Mouse (Mus musculus): Measurements from ENCODE around the gene P2rx6. TPM values are rescaled to one million over a fixed set of nuclear protein-coding genes. Genes with fewer than 3 reads are reported as not detected.

Gene P2rx6
- 1 to 10 TPM in 1 of 2 experiments, under 1 TPM in 1; 0.68 to 1.0 TPM for total RNA-seq (2021)
- long read RNA-seq, experiment 1, partial matches to known transcripts, result 1 of 3 reads
- long read RNA-seq, experiment 1, other reads (novel, unspliced or antisense), result 2 of 3 reads
- long read RNA-seq, experiment 2, result 0 reads

GRCm38 (mm10) chr16:17561751-17562208 lies at the start of gene P2rx6:
TSS of gene P2rx6 (plus strand) at chr16:17561885.
- Histone ChIP-seq H3K4me3 (peak within 1 kb of the TSS; percentile 21), H3K27ac (peak within 1 kb of the TSS; percentile 60)
- intact Hi-C loops (cut with DNase I), result no loop called here
- no peak for TF ChIP-seq CTCF (IDR thresholded peaks at IDR 0.05)
- DNase-seq (ENCODE audit: extremely low spot score in 1 of 2, low spot score in 2 of 2), result no peak

GRCm38 (mm10) chr16:17518910-17519309 lies 42.8 kb upstream of the P2rx6 start:
- H3K27ac ChIP-seq, result no peak overlapping the region
- TF ChIP-seq CTCF (IDR thresholded peaks at IDR 0.05), result no peak
- DNase-seq (ENCODE audit: extremely low spot score in 1 of 2, low spot score in 2 of 2), result no peak
- intact Hi-C loops (cut with DNase I), result no loop called here
- no peak overlapping the region for H3K4me3 ChIP-seq

DNA sequence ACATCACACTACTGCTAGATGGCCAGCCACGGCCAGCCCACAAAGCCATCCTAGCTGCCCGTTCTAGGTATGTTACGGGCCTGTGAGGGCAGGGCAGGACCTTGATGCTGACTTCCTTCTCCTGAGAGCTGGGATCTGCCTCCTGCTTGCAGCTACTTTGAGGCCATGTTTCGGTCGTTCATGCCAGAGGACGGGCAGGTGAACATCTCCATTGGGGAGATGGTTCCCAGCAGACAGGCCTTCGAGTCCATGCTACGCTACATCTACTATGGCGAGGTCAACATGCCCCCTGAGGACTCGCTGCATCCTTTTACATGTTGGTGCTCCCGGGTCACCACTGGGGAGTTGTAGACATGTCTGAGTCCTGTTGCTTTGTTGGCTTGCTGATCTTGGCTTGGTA lies 37.5 kb upstream of the P2rx6 start:
- intact Hi-C loops (cut with DNase I), result no loop called here
- no peak for DNase-seq (ENCODE audit: extremely low spot score in 1 of 2, low spot score in 2 of 2)
- no peak overlapping the region for H3K4me3 ChIP-seq
- no peak overlapping the region for H3K27ac ChIP-seq
- TF ChIP-seq CTCF (IDR thresholded peaks at IDR 0.05), result no peak

DNA sequence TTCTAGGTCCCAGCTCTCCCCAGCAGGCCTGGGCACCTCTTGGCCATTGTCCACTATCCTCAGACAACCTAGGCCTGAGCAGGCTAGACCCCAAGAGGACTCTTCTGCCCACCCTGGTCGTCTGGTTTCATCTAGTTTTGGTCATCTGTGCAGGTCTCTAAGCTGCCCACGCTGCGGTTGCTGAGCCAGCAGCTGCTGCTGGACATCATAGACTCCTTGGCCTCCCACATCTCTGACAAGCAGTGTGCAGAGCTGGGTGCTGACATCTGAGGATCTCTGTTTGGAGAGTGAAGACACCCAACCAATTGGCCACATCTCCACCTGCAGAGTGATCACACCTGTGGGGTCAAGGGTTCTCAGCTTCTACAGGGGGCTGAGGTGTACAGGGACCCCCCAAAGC lies 36.2 kb upstream of the P2rx6 start:
- Histone ChIP-seq H3K4me3 (no peak overlapping the region), H3K27ac (no peak overlapping the region)
- TF ChIP-seq CTCF (IDR thresholded peaks at IDR 0.05), result no peak
- intact Hi-C loops (cut with DNase I), result no loop called here
- no peak for DNase-seq (ENCODE audit: extremely low spot score in 1 of 2, low spot score in 2 of 2)

GRCm38 (mm10) chr16:17526223-17526622 lies 35.5 kb upstream of the P2rx6 start:
- TF ChIP-seq CTCF (IDR thresholded peaks at IDR 0.05), result no peak
- Histone ChIP-seq H3K4me3 (no peak overlapping the region), H3K27ac (no peak overlapping the region)
- intact Hi-C loops (cut with DNase I), result no loop called here
- DNase-seq (ENCODE audit: extremely low spot score in 1 of 2, low spot score in 2 of 2), result no peak

DNA sequence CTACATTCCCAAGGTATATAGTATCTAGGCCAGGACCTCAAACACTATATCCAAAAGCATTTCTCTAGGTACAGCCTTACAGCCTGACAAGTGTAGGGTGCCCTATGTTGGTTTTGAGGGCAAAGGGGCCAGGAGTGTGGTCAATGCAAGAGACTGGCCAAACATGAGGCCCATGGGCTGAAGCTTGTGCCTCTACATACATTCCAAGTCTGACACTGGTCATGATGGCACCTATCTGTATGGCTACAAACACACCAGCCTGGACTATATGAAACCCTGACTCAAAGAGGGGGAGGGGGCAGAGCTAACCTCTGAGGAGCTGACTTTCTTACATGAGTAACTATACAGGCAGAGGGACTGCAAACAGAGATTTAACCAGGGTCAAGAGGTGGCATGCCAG lies 34.1 kb upstream of the P2rx6 start:
- no peak for TF ChIP-seq CTCF (IDR thresholded peaks at IDR 0.05)
- intact Hi-C loops (cut with DNase I), result no loop called here
- no peak overlapping the region for H3K27ac ChIP-seq
- H3K4me3 ChIP-seq, result no peak overlapping the region
- DNase-seq (ENCODE audit: extremely low spot score in 1 of 2, low spot score in 2 of 2), result no peak

DNA sequence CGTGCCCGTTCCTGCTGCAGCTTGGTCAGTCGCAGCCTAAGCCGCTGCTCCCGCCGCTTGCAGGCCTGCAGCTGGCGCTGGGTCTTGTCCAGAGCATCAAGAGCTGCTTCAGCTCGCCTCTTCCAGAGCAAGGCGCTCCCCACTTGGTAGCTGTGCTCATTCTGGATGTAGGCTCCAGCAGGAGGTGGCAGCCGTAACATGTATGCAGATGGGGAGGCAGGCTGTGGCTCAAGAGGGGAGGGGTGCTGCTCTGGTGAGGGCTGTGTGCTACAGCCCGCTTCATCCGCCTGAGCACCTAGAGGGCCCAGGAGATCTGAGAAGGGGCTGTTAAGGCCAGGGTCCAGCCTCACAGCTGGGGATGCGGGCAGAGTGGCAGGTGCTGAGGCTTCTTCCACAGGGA lies 33.4 kb upstream of the P2rx6 start:
- H3K27ac ChIP-seq, result no peak overlapping the region
- no peak for DNase-seq (ENCODE audit: extremely low spot score in 1 of 2, low spot score in 2 of 2)
- intact Hi-C loops (cut with DNase I), result no loop called here

DNA sequence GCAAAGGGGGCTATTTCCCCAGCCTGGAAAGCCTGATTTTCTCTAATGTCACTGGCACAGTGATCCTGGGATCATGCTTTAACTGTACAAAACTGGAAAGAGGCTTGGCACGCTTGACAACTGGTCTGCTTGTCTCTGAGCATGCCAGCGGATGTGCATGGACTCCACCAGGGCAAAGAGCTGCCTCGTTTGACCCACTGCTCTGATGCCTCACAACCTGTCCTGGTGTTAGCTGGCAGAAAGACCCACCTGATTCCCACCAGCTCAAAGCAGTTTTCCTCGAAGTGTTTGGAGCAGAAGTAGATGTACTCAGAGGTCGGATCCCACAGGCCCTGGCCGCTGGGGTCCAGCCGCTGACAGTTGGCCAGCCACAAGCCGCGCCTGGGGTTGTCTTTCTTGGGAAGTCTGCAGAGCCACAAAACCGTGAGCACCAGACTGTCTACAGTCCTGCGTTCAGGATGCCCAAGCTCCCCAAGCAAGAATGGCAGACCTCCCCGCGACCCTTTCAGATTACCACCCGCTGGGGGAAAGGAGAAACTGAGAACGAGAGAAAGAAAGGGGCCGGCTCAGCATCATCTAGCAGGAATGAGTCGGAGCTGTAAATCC lies 31.6 kb upstream of the P2rx6 start:
- Histone ChIP-seq H3K4me3 (peak overlapping the region; percentile 61), H3K27ac (peak overlapping the region; percentile 95)
- intact Hi-C loops (cut with DNase I), result loop anchor here (5.0 kb wide), 3 partner anchors 58 to 123 kb away; partner anchors contain the start of genes Crkl, Pi4ka and Snap29
- no peak for DNase-seq (ENCODE audit: extremely low spot score in 1 of 2, low spot score in 2 of 2)
- no peak for TF ChIP-seq CTCF (IDR thresholded peaks at IDR 0.05)

More for the DNA sequence above, 33.4 kb upstream of the P2rx6 start:
- no peak for TF ChIP-seq CTCF (IDR thresholded peaks at IDR 0.05)
- H3K4me3 ChIP-seq, result no peak overlapping the region

- intact Hi-C loops (cut with DNase I), result loop anchor here (5.0 kb wide), 3 partner anchors 58 to 123 kb away; partner anchors contain the start of genes Crkl, Pi4ka and Snap29
- peak; percentile 93 to 95 for DNase-seq (ENCODE audit: extremely low spot score in 1 of 2, low spot score in 2 of 2)
- peak within 1 kb of the TSS; percentile 95 for H3K27ac ChIP-seq
- peak within 1 kb of the TSS; percentile 61 for H3K4me3 ChIP-seq
- TF ChIP-seq CTCF (IDR thresholded peaks at IDR 0.05), result no peak
These were observed 30.9 kb upstream of the P2rx6 start, which contains the start of gene Thap7 for GRCm38 (mm10) chr16:17530640-17531288. TSS of gene Thap7 (minus strand) at chr16:17531136.

DNA sequence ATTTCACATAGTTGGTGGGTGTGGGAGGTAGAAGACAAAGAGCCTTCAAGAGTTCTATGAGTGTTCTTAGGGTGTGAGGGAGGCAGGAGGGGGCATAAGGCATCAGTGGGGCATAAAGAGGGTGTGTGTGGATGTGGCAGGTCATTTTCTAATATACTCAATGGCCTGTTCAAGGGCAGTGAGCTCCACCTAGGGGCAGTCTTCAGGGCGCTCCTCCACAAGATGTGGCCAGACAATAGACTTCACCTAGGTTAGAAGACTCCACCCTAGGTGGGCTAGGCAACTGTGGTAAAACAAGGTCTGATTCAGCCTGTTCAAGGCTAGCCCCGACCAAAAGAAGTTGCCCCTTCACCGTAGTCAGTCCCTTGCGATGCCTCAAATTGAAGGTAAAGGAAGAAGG lies 29.4 kb upstream of the P2rx6 start:
- intact Hi-C loops (cut with DNase I), result loop anchor here (5.0 kb wide), 3 partner anchors 60 to 125 kb away; partner anchors contain the start of genes Crkl, Pi4ka and Snap29
- Histone ChIP-seq H3K27ac (no peak overlapping the region), H3K4me3 (no peak overlapping the region)
- TF ChIP-seq CTCF (IDR thresholded peaks at IDR 0.05), result peak; percentile 25
- no peak for DNase-seq (ENCODE audit: extremely low spot score in 1 of 2, low spot score in 2 of 2)

DNA sequence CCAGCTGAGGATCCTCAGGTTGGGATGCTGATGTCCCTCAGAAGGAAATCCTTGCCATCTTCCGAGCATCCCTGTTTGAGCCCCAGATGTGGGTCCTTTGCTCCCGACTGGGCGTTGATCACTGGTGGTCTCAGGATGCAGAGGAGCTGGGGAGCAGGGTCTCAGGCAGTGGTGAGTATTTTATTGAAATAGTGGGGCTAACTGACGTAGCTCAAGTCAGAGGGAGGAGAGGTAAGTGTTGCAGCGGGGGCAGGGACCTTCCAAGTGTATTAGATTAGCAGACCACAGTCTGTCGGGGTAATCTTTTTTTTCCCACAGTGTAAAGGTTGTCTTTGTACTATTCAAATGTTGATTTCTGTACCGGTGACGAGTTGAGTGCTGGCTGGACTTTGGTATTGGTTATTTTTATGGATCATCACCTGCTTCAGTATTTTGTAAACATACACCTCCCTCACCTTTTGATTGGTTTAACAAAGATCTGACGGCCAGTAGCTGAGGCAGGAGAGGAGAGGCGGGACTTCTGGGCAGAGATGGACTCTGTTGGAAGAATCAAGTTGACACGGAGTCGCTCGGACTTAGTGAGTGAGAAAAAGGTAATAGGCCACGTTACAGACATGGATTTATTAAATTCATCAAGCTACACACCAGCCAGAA lies 28.9 kb upstream of the P2rx6 start:
- DNase-seq (ENCODE audit: extremely low spot score in 1 of 2, low spot score in 2 of 2), result no peak
- no peak for TF ChIP-seq CTCF (IDR thresholded peaks at IDR 0.05)
- intact Hi-C loops (cut with DNase I), result loop anchor here (5.0 kb wide), 3 partner anchors 61 to 126 kb away; partner anchors contain the start of genes Crkl, Pi4ka and Snap29
- Histone ChIP-seq H3K4me3 (no peak overlapping the region), H3K27ac (no peak overlapping the region)

DNA sequence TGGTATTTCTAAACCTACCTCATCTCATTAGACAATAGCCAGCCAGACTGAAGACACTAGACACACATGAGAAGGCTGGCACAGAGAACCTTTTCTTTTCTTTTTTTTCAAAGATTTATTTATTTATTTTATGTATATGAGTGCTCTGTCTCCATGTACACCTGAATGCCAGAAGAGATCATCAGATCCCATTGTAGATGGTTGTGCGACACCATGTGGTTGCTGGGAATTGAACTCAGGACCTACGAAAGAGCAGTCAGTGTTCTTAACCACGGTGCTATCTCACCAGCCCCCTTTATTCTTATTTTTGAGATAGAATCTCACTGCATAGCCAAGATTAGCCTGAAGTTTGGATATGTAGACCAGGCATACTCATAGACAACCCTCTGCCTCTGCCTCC lies 25.1 kb upstream of the P2rx6 start:
- H3K4me3 ChIP-seq, result no peak overlapping the region
- H3K27ac ChIP-seq, result no peak overlapping the region
- DNase-seq (ENCODE audit: extremely low spot score in 1 of 2, low spot score in 2 of 2), result no peak
- TF ChIP-seq CTCF (IDR thresholded peaks at IDR 0.05), result peak; percentile 29
- intact Hi-C loops (cut with DNase I), result no loop called here
